Mouse (Mus musculus) left cerebral cortex, postnatal 14 days (tissue): ENCODE results near the gene Adk. TPM values are rescaled to one million over a fixed set of nuclear protein-coding genes. Genes with fewer than 3 reads are reported as not detected.

Source experiments
- DNase-seq, 2 experiments: peaks; one replicate each; pipeline ENCODE4 v3.0.0; 2021 to 2022; ENCODE audit warnings: low spot score in 2 of 2, mixed read lengths in 1 of 2
- intact Hi-C: fragments of 180-260 bp; cut with DNase I; formaldehyde crosslinking; loops from one replicate; pipeline ENCODE4 v1.15.1; 2025
- long read RNA-seq, 2 experiments: library from polyadenylated mRNA; stranded (forward); transcript quantifications; one replicate each; pipeline ENCODE4 v2.0.0; 2021
- total RNA-seq, 2 experiments: library from RNA; stranded (reverse); gene quantifications; 2 replicates each; pipeline ENCODE4 v1.2.3; 2021

Adk gene
- total RNA-seq: 10 to 100 TPM; 69.5 to 77.7 TPM
- long read RNA-seq, experiment 1, transcript Adk-201 (11 exons, 1,782 nt): minor isoform, 52 of 188 reads
- long read RNA-seq, experiment 1, transcript Adk-207 (11 exons, 1,818 nt): major isoform, 126 of 188 reads
- long read RNA-seq, experiment 1, partial matches to known transcripts: 2 of 188 reads
- long read RNA-seq, experiment 1, other reads (novel, unspliced or antisense): 7 of 188 reads
- long read RNA-seq, experiment 2, transcript Adk-207 (11 exons, 1,818 nt): major isoform, 80 of 111 reads
- long read RNA-seq, experiment 2, transcript Adk-201 (11 exons, 1,782 nt): minor isoform, 25 of 111 reads
- long read RNA-seq, experiment 2, partial matches to known transcripts: 4 of 111 reads
- long read RNA-seq, experiment 2, other reads (novel, unspliced or antisense): 2 of 111 reads

- DNase-seq: peak; percentile 91 to 94
- intact Hi-C loops: loop anchor here (5.0 kb wide), 2 partner anchors 35 to 60 kb away; no protein-coding TSS in a partner anchor
These were observed at the start of gene Adk, which contains the start of gene Ap3m1 for GRCm38 (mm10) chr14:21052112-21052780. TSS of gene Adk (plus strand) at chr14:21052574. TSS of gene Ap3m1 (minus strand) at chr14:21052508.

- intact Hi-C loops: loop anchor here (10.0 kb wide), 1 partner anchor 209 kb away; no protein-coding TSS in a partner anchor
- DNase-seq: no peak
These were observed 38.5 kb upstream of the Adk start for GRCm38 (mm10) chr14:21013800-21014334.

- DNase-seq: no peak
- intact Hi-C loops: loop anchor here (5.0 to 10.0 kb wide), 2 partner anchors 213 to 296 kb away; no protein-coding TSS in a partner anchor
These were observed 34.5 kb upstream of the Adk start for GRCm38 (mm10) chr14:21017871-21018270.

DNA sequence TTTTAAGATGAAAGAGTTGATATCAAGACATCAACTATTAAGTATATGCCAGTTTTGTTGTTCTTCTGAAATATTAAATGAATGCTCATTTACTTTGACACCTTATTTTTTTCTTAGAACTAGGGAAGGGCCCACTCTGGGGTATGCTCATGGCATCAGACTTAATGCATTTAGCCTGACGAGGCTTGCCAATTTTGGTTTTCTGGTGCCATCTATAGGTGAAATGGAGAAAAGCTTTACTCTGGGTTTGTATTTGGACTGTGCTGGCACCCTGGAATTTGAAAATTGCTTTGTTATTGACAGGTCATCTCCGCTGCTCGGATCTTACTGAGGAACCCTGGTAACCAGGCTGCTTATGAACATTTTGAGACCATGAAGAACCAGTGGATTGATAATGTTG, 33.4 kb upstream of the Adk start:
- intact Hi-C loops: loop anchor here (5.0 to 10.0 kb wide), 2 partner anchors 214 to 297 kb away; no protein-coding TSS in a partner anchor
- DNase-seq: peak; percentile 57 to 69

- intact Hi-C loops: no loop called here
- DNase-seq: peak; percentile 45 to 71
These were observed 31.9 kb upstream of the Adk start for GRCm38 (mm10) chr14:21020435-21020834.

DNA sequence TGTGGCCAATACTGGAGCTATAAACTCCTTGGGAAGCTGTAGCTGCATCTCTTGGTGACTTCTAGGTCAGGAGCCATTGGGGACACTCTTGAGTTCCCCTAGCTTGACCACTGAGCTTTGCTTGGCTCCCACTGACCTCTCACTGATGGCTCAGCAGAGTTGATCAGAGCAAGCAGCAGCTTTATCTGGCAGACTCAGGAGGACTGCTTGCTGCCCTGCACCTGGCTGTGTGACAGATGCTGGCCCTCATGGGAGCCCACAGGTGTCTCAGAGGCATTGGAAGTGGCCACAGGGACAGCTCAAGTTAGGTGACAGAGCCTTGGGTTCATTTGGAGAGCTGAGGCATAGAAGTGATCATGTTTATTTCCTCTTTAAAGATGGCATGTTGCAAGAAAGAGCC, 24.8 kb upstream of the Adk start:
- no peak for DNase-seq
- intact Hi-C loops: no loop called here

GRCm38 (mm10) chr14:21029025-21029659, 23.2 kb upstream of the Adk start:
- peak; percentile 22 to 34 for DNase-seq
- intact Hi-C loops: no loop called here

- peak; percentile 31 to 76 for DNase-seq
- intact Hi-C loops: no loop called here
These were observed 20.4 kb upstream of the Adk start for GRCm38 (mm10) chr14:21031783-21032511.

DNA sequence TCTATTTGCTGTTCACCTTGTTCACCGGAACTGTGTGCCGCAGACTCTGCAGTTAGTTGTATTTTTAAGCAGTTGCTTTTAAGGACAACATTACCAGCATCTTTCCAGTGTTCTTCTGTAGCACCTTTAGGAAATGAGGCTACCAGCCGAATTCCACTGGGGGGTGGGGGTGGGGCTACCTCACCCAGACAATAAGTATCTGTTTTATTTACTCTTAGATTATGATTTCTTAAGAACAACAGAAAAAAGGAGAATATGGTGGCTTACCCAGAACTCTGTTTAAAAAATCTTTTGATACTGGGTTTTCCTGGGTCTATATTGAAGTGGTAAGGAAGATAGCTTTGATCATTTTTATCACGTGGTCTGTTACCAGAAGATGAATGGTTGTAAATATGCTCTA, 18.1 kb upstream of the Adk start:
- intact Hi-C loops: no loop called here
- DNase-seq: no peak

- intact Hi-C loops: no loop called here
- no peak for DNase-seq
These were observed 17.6 kb upstream of the Adk start for GRCm38 (mm10) chr14:21034791-21035190.

- DNase-seq: no peak
- intact Hi-C loops: no loop called here
These were observed 13.3 kb upstream of the Adk start for GRCm38 (mm10) chr14:21039077-21039476.

DNA sequence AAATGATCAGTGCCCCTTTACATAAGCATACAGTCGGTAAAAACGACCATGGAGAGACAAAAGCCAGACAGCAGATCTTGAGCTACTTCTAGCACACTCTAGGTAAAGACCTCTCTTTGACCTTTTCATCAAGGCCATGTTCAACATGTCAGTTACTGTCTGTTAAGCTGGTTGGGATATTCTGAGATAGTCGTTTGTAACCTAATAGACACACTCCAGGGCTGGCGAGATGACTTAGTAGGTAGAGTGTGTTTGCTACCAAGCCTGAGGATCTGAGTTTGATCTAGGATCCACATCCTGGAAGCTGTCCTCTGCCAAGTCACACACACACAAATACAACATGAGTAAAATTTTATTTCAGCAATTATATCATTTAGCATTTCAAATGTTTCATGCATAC, 12.8 kb upstream of the Adk start:
- no peak for DNase-seq
- intact Hi-C loops: no loop called here

- no peak for DNase-seq
- intact Hi-C loops: no loop called here
These were observed 4.5 kb upstream of the Adk start for GRCm38 (mm10) chr14:21047840-21048239.

DNA sequence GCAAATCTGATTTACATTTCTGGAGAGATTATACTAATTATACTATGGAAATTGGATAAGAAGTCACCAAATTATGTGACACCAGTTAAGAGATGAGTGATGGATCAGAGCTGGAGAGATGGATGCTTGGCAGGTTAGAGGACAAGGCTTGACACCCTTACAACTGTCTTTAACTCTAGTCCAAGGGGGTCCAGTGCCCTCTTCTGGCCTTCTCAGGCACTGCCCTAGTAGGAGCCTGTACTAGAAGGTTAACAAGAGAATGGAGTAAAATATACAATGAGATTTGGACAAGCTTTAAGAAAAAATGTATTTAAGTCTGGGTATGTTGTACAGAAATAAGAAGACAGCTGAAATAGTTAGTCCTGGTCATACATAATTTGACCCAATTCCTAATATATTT, 3.5 kb upstream of the Adk start:
- intact Hi-C loops: no loop called here

GRCm38 (mm10) chr14:21050734-21051133, 1.6 kb upstream of the Adk start:
- DNase-seq: no peak
- intact Hi-C loops: loop anchor here (5.0 kb wide), 2 partner anchors 37 to 62 kb away; no protein-coding TSS in a partner anchor

More for the DNA sequence above, 3.5 kb upstream of the Adk start:
- DNase-seq: no peak

- intact Hi-C loops: loop anchor here (5.0 kb wide), 2 partner anchors 36 to 61 kb away; no protein-coding TSS in a partner anchor
- DNase-seq: no peak
These were observed 828 bp upstream of the Adk start for GRCm38 (mm10) chr14:21051380-21052111.

GRCm38 (mm10) chr14:21052781-21053130, 382 bp downstream of the Adk start:
- peak; percentile 66 to 67 for DNase-seq
- intact Hi-C loops: loop anchor here (5.0 kb wide), 2 partner anchors 35 to 60 kb away; no protein-coding TSS in a partner anchor

DNA sequence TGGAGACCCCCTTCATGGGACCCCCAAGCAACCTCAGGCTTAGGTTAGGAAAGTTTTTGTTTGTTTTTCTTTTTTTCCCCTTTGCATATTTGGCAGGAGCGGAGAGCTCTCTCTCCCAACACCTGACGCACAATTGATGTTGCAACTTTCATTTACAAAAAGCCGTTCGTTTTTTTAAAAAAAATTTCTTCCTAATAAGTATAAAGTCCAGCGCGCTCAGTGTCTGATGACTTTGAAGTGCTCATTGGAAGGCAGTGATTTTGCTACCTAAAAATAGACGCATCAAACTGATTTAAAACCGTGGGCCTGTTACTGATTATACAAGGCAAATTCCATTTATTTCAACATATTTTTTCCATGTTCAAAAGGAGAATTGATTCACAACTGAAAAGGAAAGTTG, 777 bp downstream of the Adk start:
- intact Hi-C loops: loop anchor here (5.0 kb wide), 2 partner anchors 34 to 59 kb away; no protein-coding TSS in a partner anchor
- no peak for DNase-seq
